Mouse (Mus musculus) limb, embryonic 14.5 days (tissue): ENCODE results near the gene Sim2. TPM values are rescaled to one million over a fixed set of nuclear protein-coding genes. Genes with fewer than 3 reads are reported as not detected.

ENCODE experiments used
- ATAC-seq: fragments of 200-750 bp; cut with Nextera tagmentation; 2 replicates; pipeline ENCODE4 v1.8.0; 2017; ENCODE audit warnings: low read depth, moderate number of reproducible peaks, moderate TSS enrichment; ENCODE audit not compliant: low FRiP score
- DNase-seq: peaks from one replicate; pipeline ENCODE4 v3.0.0-alpha.2; 2015; ENCODE audit warnings: low spot score
- H3K27ac ChIP-seq: fragments of 300-500 bp; sonication (generic); replicated peaks from 2 replicates; pipeline ENCODE4 v1.5.1; 2014; ENCODE audit warnings: low read depth, mild to moderate bottlenecking, low read length, moderate library complexity, mixed read lengths
- H3K27me3 ChIP-seq: fragments of 300-500 bp; sonication (generic); 2 replicates; pipeline ENCODE4 v1.6.1; 2014; ENCODE audit warnings: low read length, mixed read lengths; ENCODE audit not compliant: control insufficient read depth, insufficient read depth
- H3K36me3 ChIP-seq: fragments of 300-500 bp; sonication (generic); 2 replicates; pipeline ENCODE4 v1.6.1; 2014; ENCODE audit warnings: mild to moderate bottlenecking, low read length, moderate library complexity, mixed read lengths; ENCODE audit not compliant: control insufficient read depth, insufficient read depth
- H3K4me1 ChIP-seq: fragments of 300-500 bp; sonication (generic); 2 replicates; pipeline ENCODE4 v1.6.1; 2014; ENCODE audit warnings: antibody characterized with exemption, low read length, mixed read lengths; ENCODE audit not compliant: control insufficient read depth, insufficient read depth
- H3K4me2 ChIP-seq: fragments of 300-500 bp; sonication (generic); replicated peaks from 2 replicates; pipeline ENCODE4 v1.6.1; 2014; ENCODE audit warnings: low read depth, mild to moderate bottlenecking, low read length, moderate library complexity; ENCODE audit not compliant: severe bottlenecking
- H3K4me3 ChIP-seq: fragments of 300-500 bp; sonication (generic); replicated peaks from 2 replicates; pipeline ENCODE4 v1.5.1; 2014; ENCODE audit warnings: low read length
- H3K9ac ChIP-seq: fragments of 300-500 bp; sonication (generic); 2 replicates; pipeline ENCODE4 v1.6.1; 2014; ENCODE audit warnings: mild to moderate bottlenecking, low read depth, low read length, moderate library complexity; ENCODE audit not compliant: severe bottlenecking
- H3K9me3 ChIP-seq: fragments of 300-500 bp; sonication (generic); 2 replicates; pipeline ENCODE4 v1.6.1; 2016; ENCODE audit warnings: low read length; ENCODE audit not compliant: control insufficient read depth
- POLR2A ChIP-seq: fragments of 200-500 bp; IDR thresholded peaks from 2 replicates; pipeline ENCODE4 v1.8.0; 2012; ENCODE audit warnings: inconsistent platforms, mild to moderate bottlenecking, moderate library complexity, borderline replicate concordance; ENCODE audit not compliant: insufficient read depth, insufficient read length; ENCODE audit errors: extremely low read depth
- WGBS: fragments of 180-500 bp; shearing (Covaris S2); extraction: QIAGEN DNeasy Blood & Tissue Kit; methylation state at CpG from one replicate; pipeline ENCODE4 v1.1.7; 2014; 5-methylcytosine and 5-hydroxymethylcytosine counted together
- polyA plus RNA-seq, 2 experiments: library from polyadenylated mRNA; depleted of rRNA in 1 of 2; stranded (reverse) in 1 of 2; unstranded in 1 of 2; fragments of >200 nt; fragmentation: Nextera tagmentation in 1 of 2; extraction: Ambion mirVana in 1 of 2; gene quantifications; 2 replicates each; pipeline versions ENCODE4 v1.2.1 to v1.2.3; 2012 to 2014

Gene Sim2
- polyA plus RNA-seq, 2 experiments = 1.4 to 5.9 TPM

DNA sequence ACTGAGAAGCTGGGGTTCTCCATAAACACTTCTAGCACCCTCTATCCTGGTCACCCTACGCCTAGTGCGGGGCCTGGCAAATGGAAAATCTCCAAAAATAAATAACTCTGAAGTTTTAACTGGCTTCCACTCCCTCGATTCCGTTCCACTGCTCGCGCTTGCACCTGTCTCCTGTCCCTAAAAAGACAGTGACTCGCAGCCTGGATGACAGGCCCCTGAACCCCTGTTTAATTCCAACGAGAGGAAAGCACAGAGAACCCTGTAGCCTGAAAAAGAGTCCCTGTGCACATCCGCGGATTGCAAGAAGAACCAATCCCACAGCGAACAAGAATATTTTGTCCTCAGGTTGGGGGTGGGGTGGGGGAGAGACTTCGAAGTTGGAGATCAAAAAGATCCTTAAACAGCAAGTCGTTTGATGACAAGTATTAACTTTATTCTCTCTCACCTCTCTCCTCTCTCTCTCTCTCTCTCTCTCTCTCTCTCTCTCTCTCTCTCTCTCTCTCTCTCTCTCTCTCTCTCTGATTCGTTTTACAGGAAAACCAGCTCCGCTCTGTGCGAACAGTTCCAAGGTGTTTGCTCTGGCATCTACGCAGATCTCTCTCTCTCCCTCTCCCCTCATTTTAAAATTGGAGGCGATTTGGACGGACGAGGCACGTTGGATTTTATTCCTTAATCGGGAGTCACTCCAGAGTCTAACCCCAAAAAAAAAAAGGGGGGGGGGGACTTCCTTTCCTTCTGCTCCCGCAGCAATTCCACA, 6.2 kb upstream of the Sim2 start:
- DNase-seq = no peak
- no peaks in the 10 kb centered on the region for H3K36me3 ChIP-seq
- no peak overlapping the region for H3K9ac ChIP-seq
- H3K27me3 ChIP-seq = peaks cover 78% of the 10 kb centered on the region
- peaks cover 5% of the 10 kb centered on the region; the same call in 1 of the 2 replicates for H3K4me1 ChIP-seq
- H3K4me3 ChIP-seq = peak overlapping the region; percentile 15
- ATAC-seq = no peak
- H3K9me3 ChIP-seq = no peaks in the 10 kb centered on the region
- 3% methylated on average over 23 of the region's 23 CpGs for WGBS
- peak overlapping the region; percentile 28 for H3K4me2 ChIP-seq
- H3K27ac ChIP-seq = no peak overlapping the region
- no peak for TF ChIP-seq POLR2A

DNA sequence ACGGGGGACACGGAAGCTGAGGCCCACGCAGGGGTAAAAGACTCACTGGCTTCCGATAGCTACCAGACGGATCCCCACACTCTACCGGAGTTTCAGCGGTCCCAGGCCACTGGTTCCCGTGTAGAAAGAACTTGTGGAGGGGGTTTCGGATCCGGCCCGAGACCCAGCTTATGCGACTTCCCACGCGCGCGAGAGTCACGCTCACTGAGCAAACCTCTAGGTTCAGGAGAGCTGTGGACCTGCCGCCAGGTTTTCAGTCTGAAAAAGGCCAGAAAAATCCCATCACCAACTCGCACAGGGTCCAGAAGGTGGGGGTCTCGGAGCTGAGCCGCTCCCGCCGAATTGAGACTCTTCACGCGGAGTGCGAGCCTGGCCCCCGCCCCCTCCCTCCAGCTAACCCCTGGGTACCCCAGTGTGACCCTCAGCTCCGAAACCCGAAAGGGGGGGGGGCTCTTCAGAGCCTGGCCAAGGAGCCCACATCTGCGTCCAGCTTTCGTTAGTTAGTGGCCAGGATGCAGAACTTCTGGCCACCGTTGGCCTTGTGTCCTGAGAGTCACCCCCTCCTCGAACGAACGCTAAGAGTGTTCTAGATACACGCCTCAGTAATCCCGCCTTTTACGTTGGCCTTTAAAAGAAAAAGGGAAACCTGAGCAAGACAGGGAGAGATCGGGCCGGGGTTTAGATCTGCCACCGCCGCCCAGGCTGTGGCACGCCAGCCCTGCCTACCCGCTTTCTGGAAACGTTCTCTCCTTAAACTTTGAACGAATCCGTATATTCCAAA, 5.5 kb upstream of the Sim2 start:
- DNase-seq (no peak), ATAC-seq (no peak)
- Histone ChIP-seq H3K4me3 (peak overlapping the region; percentile 15), H3K36me3 (no peaks in the 10 kb centered on the region), H3K27ac (no peak overlapping the region), H3K9ac (no peak overlapping the region), H3K27me3 (peaks cover 85% of the 10 kb centered on the region), H3K4me1 (peaks cover 9% of the 10 kb centered on the region), H3K9me3 (no peaks in the 10 kb centered on the region), H3K4me2 (peak overlapping the region; percentile 28)
- TF ChIP-seq POLR2A = no peak
- WGBS = 2% methylated on average over 43 of the region's 47 CpGs

- DNase-seq (no peak), ATAC-seq (peak; percentile 44; the same call in 1 of the 2 replicates)
- Histone ChIP-seq H3K4me1 (peaks cover 13% of the 10 kb centered on the region), H3K4me2 (no peak overlapping the region), H3K27ac (no peak overlapping the region), H3K9me3 (no peaks in the 10 kb centered on the region), H3K27me3 (peaks cover 93% of the 10 kb centered on the region), H3K4me3 (0 out of 2 replicates have a peak overlapping the region, but pooled peaks have one; percentile 15), H3K36me3 (no peaks in the 10 kb centered on the region), H3K9ac (no peak overlapping the region)
- WGBS = 5% methylated on average over 13 of the region's 13 CpGs
- TF ChIP-seq POLR2A = no peak
Observed at GRCm38 (mm10) chr16:94079856-94080555, 4.7 kb upstream of the Sim2 start.

DNA sequence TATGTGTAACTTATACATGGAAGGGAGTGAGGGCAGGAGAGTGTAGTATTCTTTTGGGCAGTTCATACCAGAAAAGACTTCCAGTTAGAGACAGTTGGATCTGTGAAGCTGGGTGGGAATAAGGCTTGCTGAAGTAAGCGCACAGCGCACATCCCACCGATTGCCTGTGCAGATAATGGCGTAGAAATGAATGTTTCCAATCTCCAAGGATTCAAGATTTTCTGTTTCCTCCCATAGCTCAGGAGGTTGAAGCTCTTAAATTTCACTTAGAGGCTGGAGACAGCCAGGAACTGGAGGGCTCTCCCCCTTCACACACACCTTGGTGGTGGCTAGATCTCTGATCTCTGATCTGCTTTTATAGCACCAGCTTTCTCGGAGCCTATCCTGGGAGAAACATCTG, 3.1 kb upstream of the Sim2 start:
- TF ChIP-seq POLR2A = no peak
- Histone ChIP-seq H3K9me3 (no peaks in the 10 kb centered on the region), H3K4me2 (no peak overlapping the region), H3K27me3 (peaks cover 95% of the 10 kb centered on the region), H3K27ac (no peak overlapping the region), H3K36me3 (no peaks in the 10 kb centered on the region), H3K9ac (no peak overlapping the region), H3K4me3 (no peak overlapping the region), H3K4me1 (peaks cover 20% of the 10 kb centered on the region)
- WGBS = 17% methylated on average over 5 of the region's 5 CpGs
- no peak for DNase-seq
- ATAC-seq = no peak
